Comparison of ENCODE assay signal across 8 mouse cellular contexts in the genomic region with DNA sequence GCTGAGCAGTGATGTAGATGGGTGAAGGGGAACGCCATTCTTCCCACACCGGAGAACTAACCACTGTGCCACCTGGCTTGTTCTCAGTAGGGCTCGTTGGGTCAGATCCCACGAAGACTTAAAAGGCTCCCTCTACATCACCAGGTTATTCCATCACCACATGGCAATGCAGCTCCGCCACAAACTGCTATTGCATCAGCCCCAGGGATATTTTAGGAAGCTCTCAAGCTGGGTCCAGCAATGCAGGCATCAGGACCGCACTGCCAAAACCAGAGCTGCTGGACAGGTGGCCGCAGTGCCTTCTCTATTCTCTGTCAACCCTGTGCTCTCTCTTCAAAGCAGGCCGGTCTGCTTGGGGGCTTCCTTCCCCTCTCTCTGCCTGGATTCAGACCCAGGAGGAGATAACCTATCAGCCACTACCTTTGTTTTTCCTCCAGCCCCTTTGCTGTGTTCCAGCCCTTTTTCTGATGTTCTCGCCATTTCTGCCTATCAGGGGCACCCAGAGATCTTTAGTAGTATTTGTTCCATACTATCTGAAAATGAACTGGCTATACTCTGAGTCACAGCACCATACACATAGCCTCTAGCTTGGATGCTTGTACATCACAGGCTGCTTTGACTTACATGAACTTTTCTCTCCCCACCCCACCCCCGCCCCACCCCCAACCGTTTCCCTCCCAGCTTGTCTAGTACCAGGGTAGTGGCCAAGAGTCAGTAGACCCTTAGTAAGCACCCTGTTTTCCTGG.
DNase-seq lines count a peak whose midpoint lies in the region; ATAC-seq and TF ChIP-seq lines count a peak whose summit lies in the region.

No protein-coding gene starts in this region.

- no peaks in the 10 kb centered on the region for H3K36me3 ChIP-seq in kidney, embryonic 16.5 days (ENCODE audit: insufficient read depth, low read length)
- no peaks in the 10 kb centered on the region for H3K36me3 ChIP-seq in limb, embryonic 13.5 days
- H3K36me3 ChIP-seq in myocyte (ENCODE audit: control insufficient read depth, insufficient read depth): no peaks in the 10 kb centered on the region

- H3K4me2 ChIP-seq in kidney, embryonic 16.5 days (replicated peaks; ENCODE audit: low read depth, low read length): no peak overlapping the region
- peak overlapping the region; percentile 77; the same call in 1 of the 2 replicates for H3K4me2 ChIP-seq in limb, embryonic 13.5 days (replicated peaks)
- H3K4me2 ChIP-seq in myocyte (ENCODE audit: low read depth): peak overlapping the region; percentile 88

- intact Hi-C loops in left cerebral cortex, postnatal 14 days (cut with DNase I): loop anchor here (5.0 to 10.0 kb wide), 2 partner anchors 265 to 338 kb away; no protein-coding TSS in a partner anchor

- H3K27me3 ChIP-seq in kidney, embryonic 16.5 days (ENCODE audit: insufficient read depth, low read length): no peaks in the 10 kb centered on the region
- no peaks in the 10 kb centered on the region for H3K27me3 ChIP-seq in limb, embryonic 13.5 days
- no peaks in the 10 kb centered on the region for H3K27me3 ChIP-seq in myocyte (ENCODE audit: control insufficient read depth, insufficient read depth, insufficient read length)

- peak; percentile 51 for TF ChIP-seq POLR2A in myocyte (IDR thresholded peaks at IDR 0.05; ENCODE audit: insufficient read length, low read depth)

- no peak overlapping the region for H3ac ChIP-seq in myocyte (ENCODE audit: control insufficient read depth, insufficient read length)

- no peak for ATAC-seq in kidney, embryonic 16.5 days (ENCODE audit: low FRiP score, low TSS enrichment)
- no peak for ATAC-seq in limb, embryonic 13.5 days (ENCODE audit: low FRiP score, low read depth)

- no peaks in the 10 kb centered on the region for H3K9me3 ChIP-seq in kidney, embryonic 16.5 days (ENCODE audit: low read length)
- H3K9me3 ChIP-seq in limb, embryonic 13.5 days: no peaks in the 10 kb centered on the region

- no peak overlapping the region for H3K4me3 ChIP-seq in kidney, embryonic 16.5 days (ENCODE audit: low read length)
- no peak overlapping the region for H3K4me3 ChIP-seq in limb, embryonic 13.5 days
- no peak overlapping the region for H3K4me3 ChIP-seq in myocyte

- DNase-seq in kidney, postnatal 14 days: no peak
- DNase-seq in cerebellum, adult 9-11 months: peak; percentile 72
- DNase-seq in heart, adult 18-20 months: peak; percentile 56 to 63
- DNase-seq in left cerebral cortex, postnatal 14 days (ENCODE audit: low spot score in 2 of 2): no peak
- DNase-seq in spleen, postnatal 14 days (ENCODE audit: low spot score in 2 of 2): no peak

- 68% methylated on average over 11 of the region's 11 CpGs for WGBS in kidney, embryonic 16.5 days
- WGBS in limb, embryonic 13.5 days: 52% methylated on average over 11 of the region's 11 CpGs

- H3K4me1 ChIP-seq in kidney, embryonic 16.5 days (ENCODE audit: insufficient read depth, low read length): peaks cover 48% of the 10 kb centered on the region
- peaks cover 65% of the 10 kb centered on the region for H3K4me1 ChIP-seq in limb, embryonic 13.5 days

- no peak overlapping the region for H3K9ac ChIP-seq in kidney, embryonic 16.5 days (replicated peaks; ENCODE audit: low read length)
- no peak overlapping the region for H3K9ac ChIP-seq in limb, embryonic 13.5 days

- peak overlapping the region; percentile 100 for H3K27ac ChIP-seq in kidney, embryonic 16.5 days (ENCODE audit: low read length)
- peak overlapping the region; percentile 100 for H3K27ac ChIP-seq in limb, embryonic 13.5 days

- no peaks in the 10 kb centered on the region for H3K79me2 ChIP-seq in myocyte (ENCODE audit: control insufficient read depth, insufficient read depth)

TF ChIP-seq in myocyte, 11 proteins besides CTCF, POLR2A, EP300 and RAD21:
- TF ChIP-seq MAX (IDR thresholded peaks at IDR 0.05; ENCODE audit: low read depth): peak; percentile 79
- no peak for TF ChIP-seq POLR2AphosphoS2 (IDR thresholded peaks at IDR 0.05; ENCODE audit: insufficient read length, low read depth)
- TF ChIP-seq TCF3 (IDR thresholded peaks at IDR 0.05; ENCODE audit: insufficient read length, low read depth): no peak
- TF ChIP-seq REST (IDR thresholded peaks at IDR 0.05; ENCODE audit: insufficient read depth, insufficient read length): no peak
- peak; percentile 97 for TF ChIP-seq CEBPB (IDR thresholded peaks at IDR 0.05; ENCODE audit: insufficient read depth, poor library complexity, severe bottlenecking)
- TF ChIP-seq MYOG (IDR thresholded peaks at IDR 0.05; ENCODE audit: control insufficient read depth in 1 of 3, insufficient read depth in 1 of 3, insufficient read length in 2 of 3, low read depth in 2 of 3): peak; percentile 50 to 96 (median 69)
- no peak for TF ChIP-seq USF1 (IDR thresholded peaks at IDR 0.05; ENCODE audit: low read depth)
- TF ChIP-seq E2F4 (IDR thresholded peaks at IDR 0.05; ENCODE audit: insufficient read depth): no peak
- TF ChIP-seq SRF (IDR thresholded peaks at IDR 0.05; ENCODE audit: control insufficient read depth, insufficient read length, low read depth): peak; percentile 68
- peak; percentile 57 to 91 (median 91) for TF ChIP-seq MYOD1 (IDR thresholded peaks at IDR 0.05; ENCODE audit: control insufficient read depth in 1 of 3, insufficient read length in 2 of 3, low read depth in 2 of 3)
- peak; percentile 89 for TF ChIP-seq TCF12 (IDR thresholded peaks at IDR 0.05; ENCODE audit: insufficient read depth, poor library complexity, severe bottlenecking)

Comparison
In these comparisons a context has a peak if more than half of its experiments do, and no peak if none do; other contexts are left out.
1. DNase-seq: peak in cerebellum, adult 9-11 months (single experiment) and heart, adult 18-20 months (2 of 2); none in kidney, postnatal 14 days (single experiment), left cerebral cortex, postnatal 14 days (0 of 2) and spleen, postnatal 14 days (0 of 2).